Mouse (Mus musculus) stomach, postnatal 0 days (tissue): Measurements from ENCODE around the gene Dgat2. TPM values are rescaled to one million over a fixed set of nuclear protein-coding genes. Genes with fewer than 3 reads are reported as not detected.
A peak's percentile ranks its signal among the peaks of the same experiment; 100 is the strongest.

Experiments used
- ATAC-seq: fragments of 200-750 bp; cut with Nextera tagmentation; 2 replicates; pipeline ENCODE4 v1.8.0; 2017; ENCODE audit not compliant: low FRiP score, low TSS enrichment
- DNase-seq: peaks from one replicate; pipeline ENCODE4 v3.0.0-alpha.2; 2016; ENCODE audit warnings: low spot score
- H3K27ac ChIP-seq: fragments of 300-500 bp; sonication (generic); replicated peaks from 2 replicates; pipeline ENCODE4 v1.5.1; 2014; ENCODE audit warnings: mild to moderate bottlenecking, control low read depth
- H3K27me3 ChIP-seq: fragments of 300-500 bp; sonication (generic); 2 replicates; pipeline ENCODE4 v1.6.1; 2014; ENCODE audit warnings: low read length; ENCODE audit not compliant: control insufficient read depth, insufficient read depth
- H3K36me3 ChIP-seq: fragments of 300-500 bp; sonication (generic); 2 replicates; pipeline ENCODE4 v1.6.1; 2014; ENCODE audit warnings: low read length, mixed read lengths; ENCODE audit not compliant: control insufficient read depth, insufficient read depth
- H3K4me1 ChIP-seq: fragments of 300-500 bp; sonication (generic); replicated peaks from 2 replicates; pipeline ENCODE4 v1.6.1; 2014; ENCODE audit warnings: antibody characterized with exemption; ENCODE audit not compliant: control insufficient read depth, insufficient read depth
- H3K4me2 ChIP-seq: fragments of 300-500 bp; sonication (generic); replicated peaks from 2 replicates; pipeline ENCODE4 v1.6.1; 2014; ENCODE audit warnings: low read depth, mild to moderate bottlenecking, control low read depth, moderate library complexity
- H3K4me3 ChIP-seq: fragments of 300-500 bp; sonication (generic); 2 replicates; pipeline ENCODE4 v1.5.1; 2014; ENCODE audit warnings: low read depth, low read length, control low read depth
- H3K9ac ChIP-seq: fragments of 300-500 bp; sonication (generic); 2 replicates; pipeline ENCODE4 v1.6.1; 2014; ENCODE audit warnings: mild to moderate bottlenecking, low read length, control low read depth, mixed read lengths
- H3K9me3 ChIP-seq: fragments of 300-500 bp; sonication (generic); 2 replicates; pipeline ENCODE4 v1.6.1; 2016; ENCODE audit warnings: low read length; ENCODE audit not compliant: control insufficient read depth
- CTCF ChIP-seq: IDR thresholded peaks from 2 replicates; pipeline ENCODE4 v1.5.1; 2016; ENCODE audit warnings: antibody characterized with exemption, low read depth, mild to moderate bottlenecking, moderate library complexity
- EP300 ChIP-seq: optimal IDR thresholded peaks from 2 replicates; pipeline ENCODE3; 2016; ENCODE audit warnings: antibody characterized with exemption
- WGBS: fragments of 180-500 bp; shearing (Covaris S2); extraction: QIAGEN DNeasy Blood & Tissue Kit; methylation state at CpG from one replicate; pipeline ENCODE4 v1.1.7; 2014; 5-methylcytosine and 5-hydroxymethylcytosine counted together
- polyA plus RNA-seq: library from polyadenylated mRNA; unstranded; fragments of >200 nt; fragmentation: Nextera tagmentation; extraction: Ambion mirVana; gene quantifications from 2 replicates; pipeline ENCODE4 v1.2.1, GENCODE M21; 2015

The Dgat2 gene
- polyA plus RNA-seq, 1 experiment from 2014 or later = 320 TPM

- H3K27ac ChIP-seq = no peak overlapping the region
- H3K9me3 ChIP-seq = no peaks in the 10 kb centered on the region
- 80% methylated on average over 6 of the region's 6 CpGs for WGBS
- H3K4me3 ChIP-seq = no peak overlapping the region
- H3K4me2 ChIP-seq = no peak overlapping the region
- no peak overlapping the region for H3K9ac ChIP-seq
- H3K4me1 ChIP-seq = no peaks in the 10 kb centered on the region
- DNase-seq (no peak), ATAC-seq (no peak)
- TF ChIP-seq CTCF (no peak), EP300 (no peak)
- no peaks in the 10 kb centered on the region for H3K27me3 ChIP-seq
- no peaks in the 10 kb centered on the region for H3K36me3 ChIP-seq
These were observed 6.1 kb upstream of the Dgat2 start for GRCm38 (mm10) chr7:99188630-99189029.

DNA sequence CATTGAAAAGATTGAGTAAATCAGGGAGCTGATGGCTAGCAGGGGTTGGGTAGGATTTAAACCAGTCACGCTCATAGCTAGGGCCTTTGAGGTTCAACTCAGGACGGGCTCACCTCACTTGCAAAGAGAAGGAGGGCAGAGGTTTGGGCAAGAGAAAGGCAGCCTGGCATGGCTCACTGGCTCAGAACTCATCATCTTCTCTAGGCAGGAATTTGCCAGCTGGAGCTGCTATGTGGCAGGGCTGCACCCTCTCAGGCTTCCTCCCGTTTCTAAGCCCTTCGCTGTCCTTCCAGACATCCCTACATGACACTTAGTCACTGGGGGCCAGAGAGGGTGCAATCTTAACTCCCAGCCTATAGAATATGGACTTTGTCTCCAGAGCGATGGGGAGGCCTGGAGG lies 4.9 kb upstream of the Dgat2 start:
- WGBS = 90% methylated on average over 5 of the region's 5 CpGs

GRCm38 (mm10) chr7:99185405-99185804 lies 2.9 kb upstream of the Dgat2 start:
- WGBS = 85% methylated on average over 3 of the region's 3 CpGs
- ATAC-seq (no peak), DNase-seq (no peak)
- H3K9me3 ChIP-seq = no peaks in the 10 kb centered on the region
- H3K27me3 ChIP-seq = no peaks in the 10 kb centered on the region
- no peak overlapping the region for H3K4me2 ChIP-seq
- H3K36me3 ChIP-seq = no peaks in the 10 kb centered on the region
- no peak overlapping the region for H3K4me3 ChIP-seq
- TF ChIP-seq EP300 (no peak), CTCF (no peak)
- H3K9ac ChIP-seq = no peak overlapping the region
- no peak overlapping the region for H3K27ac ChIP-seq
- no peaks in the 10 kb centered on the region for H3K4me1 ChIP-seq

More for the DNA sequence above, 4.9 kb upstream of the Dgat2 start:
- H3K9me3 ChIP-seq = no peaks in the 10 kb centered on the region
- H3K36me3 ChIP-seq = no peaks in the 10 kb centered on the region
- H3K27me3 ChIP-seq = no peaks in the 10 kb centered on the region
- H3K4me1 ChIP-seq = no peaks in the 10 kb centered on the region
- peak; percentile 7 for DNase-seq
- TF ChIP-seq EP300 (no peak), CTCF (no peak)
- no peak overlapping the region for H3K27ac ChIP-seq
- H3K4me3 ChIP-seq = no peak overlapping the region
- H3K9ac ChIP-seq = no peak overlapping the region
- H3K4me2 ChIP-seq = no peak overlapping the region
- ATAC-seq = no peak

DNA sequence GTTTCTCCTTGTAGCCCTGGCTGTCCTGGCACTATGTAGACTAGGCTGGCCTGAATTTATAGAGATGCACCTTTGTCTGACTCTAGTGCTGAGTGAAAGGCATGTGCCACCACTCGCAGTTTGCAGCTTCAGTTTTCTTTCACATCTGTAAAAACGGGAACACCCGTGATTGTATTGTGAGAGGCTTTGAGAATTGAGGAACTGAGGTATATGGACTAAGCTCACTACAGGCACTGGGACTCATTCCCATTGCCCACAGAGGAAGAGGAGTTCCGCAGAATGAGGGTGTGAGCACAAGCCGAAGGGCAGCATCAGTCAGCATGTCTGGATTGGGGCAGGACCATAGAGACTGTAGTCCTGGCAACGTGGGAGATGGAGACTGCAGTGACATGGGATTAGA lies 1.2 kb upstream of the Dgat2 start:
- no peak for ATAC-seq
- 69% methylated on average over 6 of the region's 6 CpGs for WGBS
- no peak for DNase-seq
- Histone ChIP-seq H3K4me2 (no peak overlapping the region), H3K4me3 (no peak overlapping the region), H3K9ac (no peak overlapping the region), H3K9me3 (no peaks in the 10 kb centered on the region), H3K27me3 (no peaks in the 10 kb centered on the region), H3K27ac (no peak overlapping the region), H3K4me1 (no peaks in the 10 kb centered on the region), H3K36me3 (no peaks in the 10 kb centered on the region)
- no peak for TF ChIP-seq CTCF
- no peak for TF ChIP-seq EP300

DNA sequence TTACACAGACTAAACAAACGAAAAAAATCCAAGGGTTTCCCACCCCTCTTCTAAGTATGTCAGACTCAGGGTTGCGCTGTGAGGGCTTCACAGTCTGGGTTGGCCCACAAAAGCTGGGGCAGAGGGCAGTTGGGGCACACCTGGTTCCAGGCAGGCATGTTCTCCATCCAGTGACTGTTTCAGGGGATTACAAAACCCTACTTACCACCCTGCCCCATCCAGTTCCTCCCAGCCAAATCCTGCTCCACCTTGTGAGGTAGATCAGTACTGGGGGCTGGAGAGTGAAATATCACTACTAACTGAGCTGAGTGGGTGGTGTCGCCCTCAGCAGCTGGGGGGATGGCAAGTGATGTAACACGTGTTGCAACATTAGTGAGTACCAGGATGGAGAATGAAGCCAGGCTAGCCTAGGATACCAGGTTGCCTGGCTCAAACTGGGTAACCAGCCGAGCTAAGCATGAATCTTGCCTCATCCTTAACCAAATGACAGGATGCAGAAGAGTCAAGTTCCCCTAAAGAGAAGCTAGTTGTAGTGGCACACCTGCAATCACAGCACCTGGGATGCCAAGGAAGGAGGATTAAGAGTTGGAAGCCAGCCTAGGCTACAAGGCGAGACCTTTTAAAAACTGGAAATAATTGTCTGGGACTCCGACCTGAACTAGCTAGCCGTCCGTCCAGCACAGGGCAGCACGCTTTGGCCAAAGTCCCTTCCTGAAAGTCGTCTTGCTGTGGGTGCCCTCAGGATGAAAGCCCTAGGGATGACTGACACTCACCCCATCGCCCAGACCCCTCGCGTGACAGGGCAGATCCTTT lies 694 bp downstream of the Dgat2 start:
- no peak for TF ChIP-seq CTCF
- TF ChIP-seq EP300 = no peak
- 22% methylated on average over 14 of the region's 14 CpGs for WGBS
- Histone ChIP-seq H3K9me3 (no peaks in the 10 kb centered on the region), H3K27me3 (no peaks in the 10 kb centered on the region), H3K36me3 (no peaks in the 10 kb centered on the region), H3K4me1 (no peaks in the 10 kb centered on the region), H3K4me3 (peak overlapping the region; percentile 70), H3K4me2 (peak overlapping the region; percentile 99), H3K9ac (peak overlapping the region; percentile 84), H3K27ac (peak overlapping the region; percentile 84)
- ATAC-seq (peak; percentile 13; the same call in 1 of the 2 replicates), DNase-seq (no peak)

- ATAC-seq = no peak
- Histone ChIP-seq H3K9me3 (no peaks in the 10 kb centered on the region), H3K27ac (no peak overlapping the region), H3K9ac (no peak overlapping the region), H3K4me3 (no peak overlapping the region), H3K4me1 (no peaks in the 10 kb centered on the region), H3K4me2 (no peak overlapping the region), H3K36me3 (no peaks in the 10 kb centered on the region; the same call in 1 of the 2 replicates), H3K27me3 (no peaks in the 10 kb centered on the region)
- DNase-seq = no peak
- WGBS = 81% methylated on average over 1 of the region's 1 CpGs
- TF ChIP-seq CTCF = no peak
- no peak for TF ChIP-seq EP300
These were observed 2.4 kb downstream of the Dgat2 start for GRCm38 (mm10) chr7:99180162-99180561.
